Mouse (Mus musculus): ENCODE results near the gene Tsr1. TPM values are rescaled to one million over a fixed set of nuclear protein-coding genes. Genes with fewer than 3 reads are reported as not detected.

Gene Tsr1
- 61.1 TPM for polyA plus RNA-seq (2014; fragmentation: Illumina TruSeq; extraction: RNeasy Lipid Tissue Mini Kit (QIAGEN cat#74804))

DNA sequence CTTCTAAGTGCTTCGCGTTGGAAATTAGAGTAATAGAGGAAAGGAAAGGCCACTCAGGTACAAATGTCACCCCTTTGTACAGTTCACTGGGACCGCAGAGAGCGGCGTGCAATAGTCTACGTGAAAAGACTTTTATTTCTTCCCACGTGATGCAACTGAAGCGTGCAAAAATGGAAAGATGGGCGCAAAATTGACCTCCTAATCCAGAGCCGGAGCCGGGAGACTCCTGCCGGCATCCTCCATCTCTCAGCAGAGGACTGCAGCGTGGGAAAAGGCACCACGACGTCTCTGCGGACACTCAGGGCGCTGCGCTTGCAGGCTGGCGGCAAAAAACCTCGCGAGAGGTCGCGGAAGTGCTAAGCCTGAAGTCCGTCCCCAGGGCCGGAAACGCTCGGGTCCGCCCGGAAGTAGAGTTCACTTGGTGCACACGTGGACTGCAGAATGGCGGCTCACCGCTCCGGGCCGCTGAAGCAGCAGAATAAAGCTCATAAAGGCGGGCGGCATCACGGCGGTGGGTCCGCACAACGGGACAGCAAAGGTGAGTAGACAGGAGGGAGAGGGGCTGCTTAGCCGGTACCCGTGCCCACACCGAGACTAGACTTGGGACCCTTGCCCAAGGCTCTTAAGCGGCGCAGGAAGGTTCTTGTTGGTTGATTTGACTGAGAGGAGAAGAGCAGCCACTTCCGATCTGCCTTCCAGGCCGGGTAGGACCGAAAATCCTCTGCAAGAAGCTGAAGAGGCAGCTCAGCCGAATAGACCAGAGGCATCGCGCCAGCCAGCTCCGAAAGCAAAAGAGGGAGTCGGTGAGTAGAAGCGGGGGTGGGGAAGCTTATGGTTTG lies at the start of gene Tsr1:
Tsr1 (plus strand) TSS at position 394 of the 839 bp plus-strand sequence.

GRCm38 (mm10) chr11:74896901-74897677 lies 782 bp upstream of the Tsr1 start, which contains the start of gene Sgsm2:
Gene Sgsm2, minus strand, starts transcription at chr11:74897060.

GRCm38 (mm10) chr11:74925577-74926387 lies 27.9 kb downstream of the Tsr1 start, which contains the start of the genes Smg6 and Srr:
Gene Smg6, plus strand, starts transcription at chr11:74925823.
Gene Srr, minus strand, starts transcription at chr11:74925948.

Other genes with a start within 250 kb of the Tsr1 start
- 4.6 TPM for gene Cluh, start 248.6 kb upstream of the Tsr1 start, polyA plus RNA-seq (2014; fragmentation: Illumina TruSeq; extraction: RNeasy Lipid Tissue Mini Kit (QIAGEN cat#74804))
- gene Pafah1b1, start 173.4 kb upstream of the Tsr1 start, polyA plus RNA-seq (2014; fragmentation: Illumina TruSeq; extraction: RNeasy Lipid Tissue Mini Kit (QIAGEN cat#74804)): 836 TPM
- 46.3 TPM for gene Mettl16, start 127.2 kb upstream of the Tsr1 start, polyA plus RNA-seq (2014; fragmentation: Illumina TruSeq; extraction: RNeasy Lipid Tissue Mini Kit (QIAGEN cat#74804))
- 3.0 TPM for gene Mnt, start 67.2 kb upstream of the Tsr1 start, polyA plus RNA-seq (2014; fragmentation: Illumina TruSeq; extraction: RNeasy Lipid Tissue Mini Kit (QIAGEN cat#74804))
- 0.83 TPM for gene Sgsm2, start 1.0 kb upstream of the Tsr1 start, polyA plus RNA-seq (2014; fragmentation: Illumina TruSeq; extraction: RNeasy Lipid Tissue Mini Kit (QIAGEN cat#74804))
- 21.2 TPM for gene Smg6, start 27.8 kb downstream of the Tsr1 start, polyA plus RNA-seq (2014; fragmentation: Illumina TruSeq; extraction: RNeasy Lipid Tissue Mini Kit (QIAGEN cat#74804))
- gene Srr, start 27.9 kb downstream of the Tsr1 start, polyA plus RNA-seq (2014; fragmentation: Illumina TruSeq; extraction: RNeasy Lipid Tissue Mini Kit (QIAGEN cat#74804)): 50.9 TPM

Data from ovary, adult 10 weeks (tissue).